Mouse (Mus musculus): ENCODE data around the gene Clasp2. TPM values are rescaled to one million over a fixed set of nuclear protein-coding genes. Genes with fewer than 3 reads are reported as not detected.

Clasp2 gene
- total and polyA plus RNA-seq, 3 experiments: 28.7 to 209 (median 30.8) TPM

GRCm38 (mm10) chr9:113830219-113830618 is 88.9 kb downstream of the Clasp2 start:
- no peaks in the 10 kb centered on the region for H3K79me2 ChIP-seq (ENCODE audit: control insufficient read depth, insufficient read depth, low read length, poor library complexity)
- no peak for TF ChIP-seq SMC3 (IDR thresholded peaks at IDR 0.05; ENCODE audit: low read depth, low read length)
- no peak for TF ChIP-seq HCFC1 (IDR thresholded peaks at IDR 0.05; ENCODE audit: low read depth, low read length)
- no peak for TF ChIP-seq MYC (IDR thresholded peaks at IDR 0.05; ENCODE audit: low read depth, low read length)
- TF ChIP-seq POLR2AphosphoS2 (IDR thresholded peaks at IDR 0.05; ENCODE audit: low read length): no peak
- no peak for TF ChIP-seq KAT2A (conservative IDR thresholded peaks at IDR 0.05; ENCODE audit: low read depth, low read length)
- no peak for TF ChIP-seq TAL1 (IDR thresholded peaks at IDR 0.05; ENCODE audit: low read length)
- TF ChIP-seq MAX (IDR thresholded peaks at IDR 0.05; ENCODE audit: low read length): no peak
- no peak for TF ChIP-seq RCOR1 (IDR thresholded peaks at IDR 0.05; ENCODE audit: low read depth, low read length)
- no peak for TF ChIP-seq UBTF (IDR thresholded peaks at IDR 0.05; ENCODE audit: borderline replicate concordance, insufficient read depth, low read depth, low read length)
- TF ChIP-seq ZMIZ1 (IDR thresholded peaks at IDR 0.05; ENCODE audit: low read depth, low read length): no peak
- no peak for TF ChIP-seq USF1 (IDR thresholded peaks at IDR 0.05; ENCODE audit: low read depth, low read length)
- H3K27ac ChIP-seq (ENCODE audit: control insufficient read depth, low read depth, low read length): no peak overlapping the region
- no peak for DNase-seq (ENCODE audit: low read depth, low spot score)
- no peak overlapping the region for H3K9ac ChIP-seq (ENCODE audit: control insufficient read depth, low read depth, low read length, poor library complexity, severe bottlenecking)
- no peaks in the 10 kb centered on the region for H3K9me3 ChIP-seq (replicated peaks; ENCODE audit: insufficient read depth, low read length)
- no peaks in the 10 kb centered on the region for H3K27me3 ChIP-seq (ENCODE audit: control insufficient read depth in 1 of 2, insufficient read depth in 2 of 2, low read length in 2 of 2)
- H3K4me3 ChIP-seq (ENCODE audit: control insufficient read depth in 1 of 2, insufficient read depth in 1 of 2, low read depth in 2 of 2, low read length in 2 of 2): no peak overlapping the region
- H3K4me1 ChIP-seq (ENCODE audit: control insufficient read depth in 1 of 2, insufficient read depth in 2 of 2, low read length in 2 of 2): no peaks in the 10 kb centered on the region
- peaks cover 0 to under 1% of the 10 kb centered on the region in 2 experiments; a peak in 1 of 4 replicates for H3K36me3 ChIP-seq (ENCODE audit: control insufficient read depth in 1 of 2, insufficient read depth in 2 of 2, low read length in 2 of 2)

DNA sequence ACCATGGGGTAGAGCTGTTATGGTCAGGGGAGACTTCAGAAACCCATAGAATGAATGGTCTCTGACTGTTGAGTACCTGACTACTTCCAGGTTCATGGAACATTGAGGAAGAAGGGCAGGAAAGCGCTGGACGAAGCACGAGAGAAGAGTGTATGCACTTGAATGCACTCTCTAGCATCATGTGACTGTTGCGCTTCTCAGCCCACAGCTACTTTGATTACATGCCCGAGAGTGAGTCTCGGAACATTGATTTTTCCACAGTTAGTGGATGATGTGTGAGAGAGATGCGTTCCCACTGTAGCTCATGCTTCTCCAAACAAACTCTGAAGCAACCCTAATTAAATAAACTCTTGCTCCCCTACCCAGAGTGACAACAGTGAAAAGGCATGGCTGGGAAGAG is 92.2 kb downstream of the Clasp2 start:
- no peak overlapping the region for H3K27ac ChIP-seq (ENCODE audit: control insufficient read depth, low read depth, low read length)
- H3K27me3 ChIP-seq (ENCODE audit: control insufficient read depth in 1 of 2, insufficient read depth in 2 of 2, low read length in 2 of 2): no peaks in the 10 kb centered on the region
- H3K79me2 ChIP-seq (ENCODE audit: control insufficient read depth, insufficient read depth, low read length, poor library complexity): no peaks in the 10 kb centered on the region
- H3K4me3 ChIP-seq (ENCODE audit: control insufficient read depth in 1 of 2, insufficient read depth in 1 of 2, low read depth in 2 of 2, low read length in 2 of 2): no peak overlapping the region
- no peak for DNase-seq (ENCODE audit: low read depth, low spot score)
- no peaks in the 10 kb centered on the region for H3K4me1 ChIP-seq (ENCODE audit: control insufficient read depth in 1 of 2, insufficient read depth in 2 of 2, low read length in 2 of 2)
- H3K36me3 ChIP-seq (ENCODE audit: control insufficient read depth in 1 of 2, insufficient read depth in 2 of 2, low read length in 2 of 2): no peaks in the 10 kb centered on the region; a peak in 1 of 4 replicates
- H3K9ac ChIP-seq (ENCODE audit: control insufficient read depth, low read depth, low read length, poor library complexity, severe bottlenecking): no peak overlapping the region
- H3K9me3 ChIP-seq (replicated peaks; ENCODE audit: insufficient read depth, low read length): no peaks in the 10 kb centered on the region
- TF ChIP-seq ZKSCAN1 (IDR thresholded peaks at IDR 0.05; ENCODE audit: low read depth, low read length) (no peak), POLR2A (IDR thresholded peaks at IDR 0.05; ENCODE audit: control insufficient read depth in 1 of 2, insufficient read depth in 1 of 2, low read depth in 1 of 2, low read length in 2 of 2, poor library complexity in 1 of 2) (no peak), HCFC1 (IDR thresholded peaks at IDR 0.05; ENCODE audit: low read depth, low read length) (no peak), TCF12 (IDR thresholded peaks at IDR 0.05; ENCODE audit: low read depth, low read length) (no peak), MAX (IDR thresholded peaks at IDR 0.05; ENCODE audit: low read length) (no peak), EP300 (IDR thresholded peaks at IDR 0.05; ENCODE audit: low read depth in 1 of 2, low read length in 2 of 2) (no peak), E2F4 (IDR thresholded peaks at IDR 0.05; ENCODE audit: borderline replicate concordance, low read depth, low read length) (no peak), TBP (IDR thresholded peaks at IDR 0.05; ENCODE audit: low read depth, low read length) (no peak), POLR2AphosphoS2 (IDR thresholded peaks at IDR 0.05; ENCODE audit: low read length) (no peak), BHLHE40 (IDR thresholded peaks at IDR 0.05; ENCODE audit: borderline replicate concordance, low read depth, low read length) (no peak), NRF1 (IDR thresholded peaks at IDR 0.05; ENCODE audit: insufficient read depth, low read depth, low read length, poor library complexity, severe bottlenecking) (no peak), POLR2AphosphoS5 (IDR thresholded peaks at IDR 0.05; ENCODE audit: borderline replicate concordance, low read depth, low read length) (no peak), ZC3H11A (IDR thresholded peaks at IDR 0.05; ENCODE audit: low read depth, low read length) (no peak), GABPA (IDR thresholded peaks at IDR 0.05; ENCODE audit: low read depth, low read length) (no peak), CHD2 (IDR thresholded peaks at IDR 0.05; ENCODE audit: low read length) (no peak), USF1 (IDR thresholded peaks at IDR 0.05; ENCODE audit: low read depth, low read length) (no peak), CTCF (IDR thresholded peaks at IDR 0.05 in 2 of 3, conservative IDR thresholded peaks at IDR 0.05 in 1 of 3; ENCODE audit: control insufficient read depth in 1 of 3, insufficient read depth in 1 of 3, low read depth in 2 of 3, low read length in 3 of 3, poor library complexity in 1 of 3, severe bottlenecking in 1 of 3) (no peak), MYC (IDR thresholded peaks at IDR 0.05; ENCODE audit: low read depth, low read length) (no peak)

All from MEL (cell line).